Mouse (Mus musculus) layer of hippocampus, adult 2 months (tissue): ENCODE measurements around the gene Gm4301. TPM values are rescaled to one million over a fixed set of nuclear protein-coding genes. Genes with fewer than 3 reads are reported as not detected.
"Not testable (repeated sequence)": the region's sequence is repeated elsewhere in the genome, so short reads cannot be mapped to it uniquely, and the experiment has no call there.

Experiments
- DNase-seq, 2 experiments: peaks; one replicate each; pipeline ENCODE4 v3.0.0; 2022; ENCODE audit warnings: low spot score in 2 of 2
- H3K27ac ChIP-seq: fragments of 200-600 bp; 2 replicates; pipeline ENCODE4 v1.8.1; 2022
- H3K4me3 ChIP-seq: fragments of 200-600 bp; 2 replicates; pipeline ENCODE4 v1.8.1; 2022; ENCODE audit warnings: mild to moderate bottlenecking
- CTCF ChIP-seq: fragments of 200-600 bp; conservative IDR thresholded peaks from 2 replicates; pipeline ENCODE4 v1.8.1; 2022; ENCODE audit warnings: antibody characterized with exemption, mild to moderate bottlenecking, moderate library complexity
- long read RNA-seq, 2 experiments: library from polyadenylated mRNA; stranded (forward); transcript quantifications; one replicate each; pipeline ENCODE4 v2.0.0; 2021; ENCODE audit warnings: borderline mapping rate in 2 of 2
- total RNA-seq, 2 experiments: library from RNA; stranded (reverse); gene quantifications; 2 replicates each; pipeline ENCODE4 v1.2.3; 2021

The Gm4301 gene
- total RNA-seq: not detected
- long read RNA-seq, experiment 1: 0 reads
- long read RNA-seq, experiment 2: 0 reads

DNA sequence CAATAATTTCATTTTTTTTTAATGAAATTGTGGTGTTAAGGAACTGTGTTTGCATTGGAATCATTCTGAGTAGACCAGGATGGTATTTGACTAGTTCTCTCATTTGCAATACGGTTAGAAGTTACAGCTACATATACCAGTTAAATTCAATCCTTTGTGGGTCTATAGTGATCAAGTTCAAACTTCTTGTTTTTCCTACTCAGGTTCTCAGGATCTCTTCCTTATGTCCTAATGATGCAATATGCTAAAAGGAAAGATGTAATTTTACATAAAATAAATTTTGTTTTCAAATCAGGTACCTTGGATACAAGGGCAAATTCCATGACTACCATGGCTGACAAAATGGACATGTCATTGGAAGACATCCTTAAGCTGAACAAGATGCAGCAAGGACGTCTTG lies at the start of gene Gm4301:
Gene Gm4301, plus strand, starts transcription at position 301 of the 400 bp plus-strand sequence.
- not testable (repeated sequence) for H3K27ac ChIP-seq, DNase-seq, H3K4me3 ChIP-seq

DNA sequence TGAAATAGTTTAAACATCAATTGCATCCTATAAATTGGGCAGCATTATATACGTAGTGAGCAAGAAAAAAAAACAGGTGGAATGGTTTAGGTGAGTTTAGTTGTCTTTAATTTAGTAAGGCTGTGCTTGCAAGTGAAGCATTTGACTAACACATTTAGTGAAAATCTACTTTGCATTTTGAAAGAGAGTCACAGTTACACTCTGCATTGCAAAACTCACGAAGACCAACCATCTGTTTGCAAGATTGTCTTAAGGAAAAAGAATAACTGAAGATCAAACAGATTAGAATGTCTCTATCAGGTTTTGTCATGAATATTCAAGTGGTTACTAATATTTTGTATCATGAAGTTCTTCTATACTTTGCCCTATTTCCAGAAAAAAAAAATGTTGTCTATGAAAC lies 39.4 kb upstream of the Gm4301 start:
- Histone ChIP-seq H3K4me3 (no peak overlapping the region), H3K27ac (no peak overlapping the region)
- TF ChIP-seq CTCF: no peak
- DNase-seq: no peak

DNA sequence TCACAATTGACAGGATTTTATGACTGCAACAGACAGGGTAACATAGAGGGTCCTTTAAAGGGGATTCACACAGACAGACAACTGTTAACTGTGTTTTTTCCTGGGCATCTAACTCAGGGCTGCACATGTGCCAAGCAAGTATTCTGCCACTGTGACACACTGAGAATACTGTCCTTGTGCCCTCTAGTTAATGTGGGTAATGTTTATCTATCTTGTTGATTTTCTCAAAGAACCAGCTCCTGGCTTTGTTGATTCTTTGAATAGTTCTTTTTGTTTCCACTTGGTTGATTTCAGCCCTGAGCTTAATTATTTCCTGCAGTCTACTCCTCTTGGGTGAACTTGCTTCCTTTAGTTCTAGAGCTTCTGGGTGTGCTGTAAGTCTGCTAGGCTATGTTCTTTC lies 35.4 kb upstream of the Gm4301 start:
- H3K27ac ChIP-seq, H3K4me3 ChIP-seq, DNase-seq: not testable (repeated sequence)

DNA sequence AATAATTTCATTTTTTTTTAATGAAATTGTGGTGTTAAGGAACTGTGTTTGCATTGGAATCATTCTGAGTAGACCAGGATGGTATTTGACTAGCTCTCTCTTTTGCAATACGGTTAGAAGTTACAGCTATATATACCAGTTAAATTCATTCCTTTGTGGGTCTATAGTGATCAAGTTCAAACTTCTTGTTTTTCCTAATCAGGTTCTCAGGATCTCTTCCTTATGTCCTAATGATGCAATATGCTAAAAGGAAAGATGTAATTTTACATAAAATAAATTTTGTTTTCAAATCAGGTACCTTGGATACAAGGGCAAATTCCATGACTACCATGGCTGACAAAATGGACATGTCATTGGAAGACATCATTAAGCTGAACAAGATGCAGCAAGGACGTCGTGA lies 5.1 kb downstream of the Gm4301 start, which contains the start of gene Gm4302:
Gene Gm4302, plus strand, starts transcription at position 301 of the 400 bp plus-strand sequence.
- H3K27ac ChIP-seq, H3K4me3 ChIP-seq, DNase-seq: not testable (repeated sequence)

DNA sequence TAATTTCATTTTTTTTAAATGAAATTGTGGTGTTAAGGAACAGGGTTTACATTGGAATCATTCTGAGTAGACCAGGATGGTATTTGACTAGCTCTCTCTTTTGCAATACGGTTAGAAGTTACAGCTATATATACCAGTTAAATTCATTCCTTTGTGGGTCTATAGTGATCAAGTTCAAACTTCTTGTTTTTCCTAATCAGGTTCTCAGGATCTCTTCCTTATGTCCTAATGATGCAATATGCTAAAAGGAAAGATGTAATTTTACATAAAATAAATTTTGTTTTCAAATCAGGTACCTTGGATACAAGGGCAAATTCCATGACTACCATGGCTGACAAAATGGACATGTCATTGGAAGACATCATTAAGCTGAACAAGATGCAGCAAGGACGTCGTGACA lies 10.2 kb downstream of the Gm4301 start, which contains the start of gene Gm4303:
Gene Gm4303, plus strand, starts transcription at position 301 of the 400 bp plus-strand sequence.
- not testable (repeated sequence) for H3K27ac ChIP-seq, H3K4me3 ChIP-seq, DNase-seq

DNA sequence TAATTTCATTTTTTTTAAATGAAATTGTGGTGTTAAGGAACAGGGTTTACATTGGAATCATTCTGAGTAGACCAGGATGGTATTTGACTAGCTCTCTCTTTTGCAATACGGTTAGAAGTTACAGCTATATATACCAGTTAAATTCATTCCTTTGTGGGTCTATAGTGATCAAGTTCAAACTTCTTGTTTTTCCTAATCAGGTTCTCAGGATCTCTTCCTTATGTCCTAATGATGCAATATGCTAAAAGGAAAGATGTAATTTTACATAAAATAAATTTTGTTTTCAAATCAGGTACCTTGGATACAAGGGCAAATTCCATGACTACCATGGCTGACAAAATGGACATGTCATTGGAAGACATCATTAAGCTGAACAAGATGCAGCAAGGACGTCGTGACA lies 15.3 kb downstream of the Gm4301 start, which contains the start of gene Gm4305:
Gene Gm4305, plus strand, starts transcription at position 301 of the 400 bp plus-strand sequence.
- DNase-seq, H3K27ac ChIP-seq, H3K4me3 ChIP-seq: not testable (repeated sequence)

DNA sequence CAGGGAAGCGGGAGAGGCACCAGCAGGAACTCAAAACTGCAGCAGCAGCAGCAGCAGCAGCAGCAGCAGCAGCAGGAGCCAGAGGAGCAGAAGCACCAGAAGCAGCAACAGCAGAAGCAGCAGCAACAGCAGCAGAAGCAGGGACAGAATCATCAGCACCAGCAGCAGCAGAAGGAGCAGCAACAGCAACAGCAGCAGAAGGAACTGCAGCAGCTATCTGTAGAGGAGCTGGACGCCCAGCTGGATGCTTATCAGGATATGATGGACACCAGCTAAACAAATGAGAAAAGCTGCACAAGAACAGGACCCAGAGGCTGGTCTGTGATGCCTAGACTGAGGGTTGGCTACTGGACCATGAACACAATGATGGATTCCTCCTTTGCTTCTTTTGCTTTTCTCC lies 21.4 kb downstream of the Gm4301 start:
- peak in 1 of 2 experiments; percentile 1 for DNase-seq
- H3K4me3 ChIP-seq, H3K27ac ChIP-seq: not testable (repeated sequence)

DNA sequence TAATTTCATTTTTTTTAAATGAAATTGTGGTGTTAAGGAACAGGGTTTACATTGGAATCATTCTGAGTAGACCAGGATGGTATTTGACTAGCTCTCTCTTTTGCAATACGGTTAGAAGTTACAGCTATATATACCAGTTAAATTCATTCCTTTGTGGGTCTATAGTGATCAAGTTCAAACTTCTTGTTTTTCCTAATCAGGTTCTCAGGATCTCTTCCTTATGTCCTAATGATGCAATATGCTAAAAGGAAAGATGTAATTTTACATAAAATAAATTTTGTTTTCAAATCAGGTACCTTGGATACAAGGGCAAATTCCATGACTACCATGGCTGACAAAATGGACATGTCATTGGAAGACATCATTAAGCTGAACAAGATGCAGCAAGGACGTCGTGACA lies 25.6 kb downstream of the Gm4301 start, which contains the start of gene Gm4307:
Gene Gm4307, plus strand, starts transcription at position 301 of the 400 bp plus-strand sequence.
- DNase-seq, H3K27ac ChIP-seq, H3K4me3 ChIP-seq: not testable (repeated sequence)

DNA sequence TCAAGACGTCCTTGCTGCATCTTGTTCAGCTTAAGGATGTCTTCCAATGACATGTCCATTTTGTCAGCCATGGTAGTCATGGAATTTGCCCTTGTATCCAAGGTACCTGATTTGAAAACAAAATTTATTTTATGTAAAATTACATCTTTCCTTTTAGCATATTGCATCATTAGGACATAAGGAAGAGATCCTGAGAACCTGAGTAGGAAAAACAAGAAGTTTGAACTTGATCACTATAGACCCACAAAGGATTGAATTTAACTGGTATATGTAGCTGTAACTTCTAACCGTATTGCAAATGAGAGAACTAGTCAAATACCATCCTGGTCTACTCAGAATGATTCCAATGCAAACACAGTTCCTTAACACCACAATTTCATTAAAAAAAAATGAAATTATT lies 47.0 kb downstream of the Gm4301 start, which contains the start of gene Gm4312:
Gene Gm4312, minus strand, starts transcription at position 101 of the 400 bp plus-strand sequence.
- not testable (repeated sequence) for DNase-seq, H3K27ac ChIP-seq

More for the DNA sequence above, 47.0 kb downstream of the Gm4301 start, which contains the start of gene Gm4312:
- not testable (repeated sequence) for H3K4me3 ChIP-seq

Other genes starting within 250 kb of the Gm4301 start
- gene Gm4302, start 5.2 kb downstream of the Gm4301 start, total RNA-seq: not detected
- gene Gm4303, start 10.3 kb downstream of the Gm4301 start, total RNA-seq: not detected
- not detected for gene Gm4305, start 15.4 kb downstream of the Gm4301 start, total RNA-seq
- not detected for gene Gm4307, start 25.7 kb downstream of the Gm4301 start, total RNA-seq
- not detected for gene Gm4312, start 46.9 kb downstream of the Gm4301 start, total RNA-seq
- gene Tmtc3, start 151.7 kb downstream of the Gm4301 start, total RNA-seq: 10 to 100 TPM in 1 of 2 experiments, 1 to 10 TPM in 1; 9.8 to 12.0 TPM
- 10 to 100 TPM; 13.4 to 14.9 TPM for gene Cep290, start 151.9 kb downstream of the Gm4301 start, total RNA-seq